In genomic region chr17:64231172-64231571, GRCm38 (mm10) we compare ENCODE assay signal across 11 mouse cellular contexts.
A peak's percentile ranks its signal among the peaks of the same experiment; 100 is the strongest.
DNase-seq lines count a peak whose midpoint lies in the region; ATAC-seq and TF ChIP-seq lines count a peak whose summit lies in the region.
"Had no signal": no experiment of that assay in that cellular context is flagged by ENCODE, and none has a peak within 500 bp of the region (broad histone marks: within the 10 kb centered on the region; RNA-seq: fewer than 3 reads in every experiment).

No protein-coding gene starts in this region.

- no peak for TF ChIP-seq POLR2A in liver, adult 2 months (IDR thresholded peaks at IDR 0.05; ENCODE audit: extremely low read depth, insufficient read depth, low read length)
- TF ChIP-seq POLR2A in small intestine, adult 2 months (IDR thresholded peaks at IDR 0.05; ENCODE audit: low read depth, low read length): no peak

- H3K9ac ChIP-seq in liver, adult 2 months (ENCODE audit: low read depth, low read length): no peak overlapping the region
- no peak overlapping the region for H3K9ac ChIP-seq in liver, embryonic 12.5 days
- H3K9ac ChIP-seq: forebrain, embryonic 13.5 days had no signal

- TF ChIP-seq CTCF in liver, adult 2 months (IDR thresholded peaks at IDR 0.05; ENCODE audit: low read depth, low read length): peak; percentile 73
- TF ChIP-seq CTCF in small intestine, adult 2 months (IDR thresholded peaks at IDR 0.05; ENCODE audit: extremely low read depth, insufficient read length, insufficient replicate concordance, low read depth, low read length): peak; percentile 65; the same call in 1 of the 2 replicates

- no peak overlapping the region for H3K4me2 ChIP-seq in liver, embryonic 12.5 days
- H3K4me2 ChIP-seq: forebrain, embryonic 13.5 days had no signal

- H3K79me2 ChIP-seq in liver, adult 2 months (ENCODE audit: control insufficient read depth, insufficient read depth, low read length): no peaks in the 10 kb centered on the region

- no peak overlapping the region for H3K4me3 ChIP-seq in liver, adult 2 months (ENCODE audit: insufficient read depth, low read depth, low read length)
- no peak overlapping the region for H3K4me3 ChIP-seq in liver, embryonic 12.5 days
- H3K4me3 ChIP-seq in small intestine, adult 2 months (ENCODE audit: low read depth, low read length): no peak overlapping the region
- H3K4me3 ChIP-seq: forebrain, embryonic 13.5 days; hindbrain, embryonic 10.5 days had no signal

- no peak for ATAC-seq in liver, embryonic 12.5 days
- ATAC-seq: forebrain, embryonic 13.5 days had no signal

- H3K27me3 ChIP-seq in liver, adult 2 months (ENCODE audit: control insufficient read depth, insufficient read depth, low read length): no peaks in the 10 kb centered on the region
- no peaks in the 10 kb centered on the region for H3K27me3 ChIP-seq in liver, embryonic 12.5 days (replicated peaks)
- no peaks in the 10 kb centered on the region; the same call in 1 of the 2 replicates for H3K27me3 ChIP-seq in small intestine, adult 2 months (ENCODE audit: control insufficient read depth, insufficient read depth, low read length)
- H3K27me3 ChIP-seq: forebrain, embryonic 13.5 days had no signal

- no peaks in the 10 kb centered on the region for H3K4me1 ChIP-seq in liver, adult 2 months (ENCODE audit: control insufficient read depth, insufficient read depth, low read length)
- H3K4me1 ChIP-seq in liver, embryonic 12.5 days: no peaks in the 10 kb centered on the region
- H3K4me1 ChIP-seq in small intestine, adult 2 months (ENCODE audit: control insufficient read depth, insufficient read depth, insufficient read length, low read length): no peaks in the 10 kb centered on the region
- H3K4me1 ChIP-seq: forebrain, embryonic 13.5 days; hindbrain, embryonic 10.5 days had no signal

- WGBS in liver, adult 2 months: 72% methylated on average over 8 of the region's 8 CpGs
- 59% methylated on average over 8 of the region's 8 CpGs for WGBS in liver, embryonic 12.5 days (ENCODE audit: insufficient replicate concordance)
- WGBS in small intestine, adult 2 months: 77% methylated on average over 8 of the region's 8 CpGs

- no peak overlapping the region for H3K27ac ChIP-seq in liver, adult 2 months (replicated peaks; ENCODE audit: insufficient read depth, low read depth, low read length)
- no peak overlapping the region for H3K27ac ChIP-seq in liver, embryonic 12.5 days
- H3K27ac ChIP-seq in small intestine, adult 2 months (ENCODE audit: insufficient read depth, low read depth, low read length): no peak overlapping the region
- H3K27ac ChIP-seq: forebrain, embryonic 13.5 days; hindbrain, embryonic 10.5 days had no signal

- H3K9me3 ChIP-seq in liver, embryonic 12.5 days (replicated peaks): no peaks in the 10 kb centered on the region
- H3K9me3 ChIP-seq: forebrain, embryonic 13.5 days; hindbrain, embryonic 10.5 days had no signal

- peak; percentile 14 for DNase-seq in adrenal gland, postnatal 10 days
- no peak for DNase-seq in adrenal gland, adult 8-10 months
- peak; percentile 7 for DNase-seq in liver, adult 2 months (ENCODE audit: extremely low read depth, low read depth, low spot score)
- DNase-seq in ZHBTc4 (ENCODE audit: low read depth, low spot score): peak; percentile 66
- no peak for DNase-seq in cerebellum, postnatal 36 days
- no peak for DNase-seq in right cerebral cortex, adult 2 months (ENCODE audit: low spot score in 2 of 2)
- DNase-seq: cerebellum, postnatal 14 days had no signal

- H3K36me3 ChIP-seq in liver, adult 2 months (ENCODE audit: control insufficient read depth, insufficient read depth, low read length): no peaks in the 10 kb centered on the region
- no peaks in the 10 kb centered on the region for H3K36me3 ChIP-seq in liver, embryonic 12.5 days
- no peaks in the 10 kb centered on the region for H3K36me3 ChIP-seq in small intestine, adult 2 months (ENCODE audit: control insufficient read depth, insufficient read depth, low read length)
- H3K36me3 ChIP-seq: hindbrain, embryonic 10.5 days had no signal

Comparison
In these comparisons a context has a peak if more than half of its experiments do, and no peak if none do; other contexts are left out.
1. DNase-seq: peak in adrenal gland, postnatal 10 days (single experiment), liver, adult 2 months (single experiment) and ZHBTc4 (single experiment); none in adrenal gland, adult 8-10 months (single experiment), cerebellum, postnatal 36 days (0 of 2) and right cerebral cortex, adult 2 months (0 of 2).